Mouse (Mus musculus) bone marrow macrophage, adult 2 months (primary cell): ENCODE data around the gene Hist2h2ac.

ENCODE experiments used
- CTCF ChIP-seq: IDR thresholded peaks from 2 replicates; pipeline ENCODE4 v1.5.1; 2012; ENCODE audit warnings: low read depth, mild to moderate bottlenecking, low read length, moderate library complexity
- POLR2A ChIP-seq: IDR thresholded peaks from 2 replicates; pipeline ENCODE4 v1.6.1; 2012; ENCODE audit warnings: mild to moderate bottlenecking, low read depth, low read length, borderline replicate concordance

- no peak for TF ChIP-seq CTCF
- TF ChIP-seq POLR2A, result no peak
These were observed 8.1 kb upstream of the Hist2h2ac start for GRCm38 (mm10) chr3:96228828-96229227.
